Mouse (Mus musculus): ENCODE measurements around the gene Ryr1. TPM values are rescaled to one million over a fixed set of nuclear protein-coding genes. Genes with fewer than 3 reads are reported as not detected.

Gene Ryr1
- polyA plus RNA-seq, 1 experiment from 2014 or later = 0.09 TPM

DNA sequence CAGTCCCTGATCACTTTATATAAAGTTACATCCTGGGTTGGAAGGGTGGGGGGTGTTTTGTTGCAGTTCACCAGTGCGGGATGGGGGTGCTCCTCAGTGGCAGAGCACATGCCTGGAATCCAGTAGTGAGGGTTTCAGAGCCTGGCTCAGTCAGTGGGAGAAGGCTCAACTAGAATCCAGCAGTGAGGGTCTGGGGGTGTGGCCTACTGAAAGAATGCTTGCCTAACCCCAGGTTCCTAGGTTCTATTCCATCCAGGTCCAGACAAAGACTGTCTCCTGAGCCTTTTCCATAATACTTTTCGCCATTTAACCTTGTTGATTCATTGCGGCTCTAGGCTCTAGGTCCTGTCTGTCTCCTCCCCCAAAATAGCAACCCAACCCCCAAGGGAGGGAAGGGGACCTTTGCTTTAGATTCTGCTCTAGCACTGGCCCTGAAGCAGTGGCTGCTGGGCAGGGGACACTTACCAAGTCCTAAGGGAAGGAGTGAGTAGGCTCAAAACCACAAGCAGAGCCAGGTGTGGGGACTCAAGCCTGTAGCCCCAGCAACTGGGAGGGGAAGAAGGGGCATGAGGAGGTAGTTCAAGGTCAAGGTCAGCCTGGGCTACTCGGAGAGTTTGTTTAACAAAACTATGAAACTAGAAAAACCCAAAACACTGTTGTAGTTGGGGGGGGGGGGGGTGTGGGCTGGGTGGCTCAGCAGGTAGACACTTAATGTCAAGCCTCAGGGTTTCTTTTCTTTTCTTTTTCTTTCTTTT lies 158.1 kb downstream of the Ryr1 start:
- ATAC-seq (replicated peaks; ENCODE audit: insufficient number of reproducible peaks, insufficient read depth, low FRiP score, low read depth) = no peak

DNA sequence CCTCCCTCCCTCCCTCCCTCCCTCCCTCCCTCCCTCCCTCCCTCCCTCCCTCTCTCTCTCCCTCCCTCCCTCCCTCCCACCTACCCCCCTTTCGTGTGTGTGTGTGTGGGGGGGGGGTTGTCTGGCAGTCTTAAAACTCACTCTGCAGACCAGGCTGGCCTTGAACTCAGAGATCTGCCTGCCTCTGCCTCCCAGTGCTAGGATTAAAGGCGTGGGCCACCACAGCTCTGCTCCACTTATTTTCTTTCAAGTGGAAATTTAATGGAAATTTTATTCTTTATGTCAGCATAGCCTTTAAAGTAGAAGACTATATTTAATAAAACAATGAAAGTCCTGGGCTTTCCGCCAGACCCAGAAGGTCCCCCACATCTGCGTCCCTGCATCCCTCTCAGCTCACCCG lies 158.8 kb downstream of the Ryr1 start:
- Histone ChIP-seq H3K4me2 (no peak overlapping the region), H3K27ac (0 out of 2 replicates have a peak overlapping the region, but pooled peaks have one; percentile 7), H3K27me3 (no peaks in the 10 kb centered on the region), H3K4me3 (no peak overlapping the region), H3K9me3 (replicated peaks) (no peaks in the 10 kb centered on the region), H3K36me3 (no peaks in the 10 kb centered on the region; the same call in 1 of the 2 replicates), H3K9ac (no peak overlapping the region), H3K4me1 (replicated peaks) (peaks cover 20% of the 10 kb centered on the region)
- no peak for ATAC-seq (replicated peaks; ENCODE audit: insufficient number of reproducible peaks, insufficient read depth, low FRiP score, low read depth)
- WGBS = 71% methylated on average over 4 of the region's 5 CpGs

More for the DNA sequence above, 158.1 kb downstream of the Ryr1 start:
- WGBS = 55% methylated on average over 4 of the region's 4 CpGs
- H3K9me3 ChIP-seq (replicated peaks) = no peaks in the 10 kb centered on the region
- no peak overlapping the region for H3K9ac ChIP-seq
- H3K36me3 ChIP-seq = no peaks in the 10 kb centered on the region; the same call in 1 of the 2 replicates
- H3K4me1 ChIP-seq (replicated peaks) = peaks cover 28% of the 10 kb centered on the region
- H3K4me3 ChIP-seq = no peak overlapping the region
- H3K4me2 ChIP-seq = no peak overlapping the region
- no peaks in the 10 kb centered on the region for H3K27me3 ChIP-seq
- H3K27ac ChIP-seq = peak overlapping the region; percentile 7; the same call in 1 of the 2 replicates

DNA sequence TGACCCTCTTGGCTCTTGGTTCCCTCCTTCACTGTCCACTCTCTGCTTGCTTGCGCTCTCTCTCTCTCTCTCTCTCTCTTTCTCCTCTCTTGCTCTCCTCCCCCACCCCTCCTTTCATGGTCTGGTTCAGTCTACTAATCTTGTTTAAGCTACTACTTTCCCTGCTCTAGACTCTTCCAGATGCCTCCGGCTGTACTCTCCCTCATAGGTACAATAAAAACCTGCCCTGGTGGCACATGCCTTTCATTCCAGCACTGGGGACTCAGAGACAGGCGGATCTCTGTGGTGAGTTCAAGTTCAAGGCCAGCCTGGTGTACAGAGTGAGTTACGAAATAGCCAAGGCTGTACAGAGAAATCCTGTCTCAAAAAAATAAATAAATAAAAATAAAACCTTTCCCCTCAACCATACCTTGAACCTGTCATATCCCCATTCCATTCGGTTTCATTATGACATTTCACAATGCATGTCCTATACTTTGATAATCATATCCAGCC lies 159.6 kb downstream of the Ryr1 start:
- no peak overlapping the region for H3K9ac ChIP-seq
- H3K9me3 ChIP-seq (replicated peaks) = no peaks in the 10 kb centered on the region
- WGBS = 71% methylated on average over 5 of the region's 5 CpGs

DNA sequence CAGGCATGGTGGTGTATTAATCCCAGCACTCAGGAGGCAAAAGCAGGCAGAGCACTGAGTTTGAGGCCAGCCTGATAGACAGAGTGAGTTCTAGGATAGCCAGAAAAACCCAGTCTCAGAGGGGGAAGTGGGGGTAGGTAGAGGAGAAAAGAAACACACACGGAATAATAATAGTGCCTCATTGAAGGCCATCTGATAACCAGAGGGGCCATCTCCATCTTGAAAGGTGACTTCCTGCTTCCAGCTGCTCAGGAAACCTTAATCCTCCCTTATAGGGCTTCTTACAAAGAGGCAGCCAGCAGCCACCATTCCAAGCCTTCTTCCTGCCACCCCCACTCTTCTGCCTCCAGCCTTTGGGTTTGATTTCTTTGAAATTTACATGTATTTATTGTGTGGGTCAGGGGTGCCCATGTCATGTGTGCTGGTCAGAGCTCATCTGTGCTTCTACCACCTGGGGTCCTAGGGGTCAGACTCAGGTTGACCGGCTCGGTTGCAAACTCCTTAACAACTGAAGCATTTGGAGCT lies 161.5 kb downstream of the Ryr1 start:
- no peak for ATAC-seq (replicated peaks; ENCODE audit: insufficient number of reproducible peaks, insufficient read depth, low FRiP score, low read depth)
- H3K27me3 ChIP-seq = no peaks in the 10 kb centered on the region
- H3K4me3 ChIP-seq = no peak overlapping the region
- H3K4me1 ChIP-seq (replicated peaks) = peaks cover 38% of the 10 kb centered on the region
- no peak overlapping the region for H3K4me2 ChIP-seq
- 85% methylated on average over 3 of the region's 3 CpGs for WGBS
- H3K27ac ChIP-seq = peak overlapping the region; percentile 97; the same call in 1 of the 2 replicates
- no peak overlapping the region for H3K9ac ChIP-seq
- no peaks in the 10 kb centered on the region for H3K9me3 ChIP-seq (replicated peaks)
- no peaks in the 10 kb centered on the region for H3K36me3 ChIP-seq

More for the DNA sequence above, 159.6 kb downstream of the Ryr1 start:
- no peaks in the 10 kb centered on the region for H3K36me3 ChIP-seq
- no peak overlapping the region for H3K27ac ChIP-seq
- H3K4me3 ChIP-seq = no peak overlapping the region
- ATAC-seq (replicated peaks; ENCODE audit: insufficient number of reproducible peaks, insufficient read depth, low FRiP score, low read depth) = no peak
- peaks cover 23% of the 10 kb centered on the region for H3K4me1 ChIP-seq (replicated peaks)
- no peak overlapping the region for H3K4me2 ChIP-seq
- no peaks in the 10 kb centered on the region for H3K27me3 ChIP-seq

DNA sequence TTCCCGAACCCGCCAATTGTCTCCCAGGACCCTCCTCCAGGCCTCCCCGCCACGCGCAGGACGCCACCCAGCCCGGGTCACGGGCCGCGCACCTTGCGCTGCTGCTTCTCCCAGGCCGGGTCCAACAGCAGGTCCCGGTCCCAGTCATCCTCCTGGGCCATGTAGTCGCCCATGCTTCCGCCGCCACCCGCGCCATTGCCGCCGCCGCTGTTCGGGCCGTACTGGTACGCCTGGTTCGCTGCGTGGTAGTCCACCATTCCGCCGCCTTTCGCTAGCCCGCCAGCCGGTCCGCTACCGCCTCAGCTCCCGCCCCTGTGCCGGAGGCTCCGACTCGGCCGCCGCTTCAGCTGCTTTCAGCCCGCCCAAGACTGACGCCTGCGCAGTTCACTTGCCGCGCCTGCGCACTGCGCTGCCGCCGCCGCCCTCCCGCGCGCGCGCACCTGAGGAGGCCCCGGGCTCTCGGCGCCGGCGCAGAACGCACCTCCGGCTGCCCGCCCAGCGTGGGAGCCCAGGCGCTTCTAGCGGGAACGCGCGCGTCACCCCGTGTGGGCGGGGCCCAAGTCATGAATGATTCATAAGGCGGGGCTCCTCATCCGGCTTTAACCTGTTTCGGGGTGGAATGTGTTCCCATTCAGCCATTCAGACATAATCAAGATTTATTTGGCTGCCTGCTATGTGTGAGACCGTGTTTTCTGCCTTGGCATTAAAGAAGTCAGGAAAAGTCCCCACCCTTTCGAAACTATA lies 162.9 kb downstream of the Ryr1 start, which contains the start of gene Actn4:
Actn4 (minus strand) TSS at position 414 of the 744 bp plus-strand sequence.
- H3K9ac ChIP-seq = peak within 1 kb of the TSS; percentile 99
- WGBS = under 1% methylated on average over 74 of the region's 76 CpGs
- peak within 1 kb of the TSS; percentile 97 for H3K27ac ChIP-seq
- H3K9me3 ChIP-seq (replicated peaks) = no peaks in the 10 kb centered on the region
- H3K27me3 ChIP-seq = no peaks in the 10 kb centered on the region
- H3K4me2 ChIP-seq = peak within 1 kb of the TSS; percentile 83
- H3K4me3 ChIP-seq = peak within 1 kb of the TSS; percentile 83
- H3K36me3 ChIP-seq = no peaks in the 10 kb centered on the region
- ATAC-seq (replicated peaks; ENCODE audit: insufficient number of reproducible peaks, insufficient read depth, low FRiP score, low read depth) = peak; percentile 90
- peaks cover 52% of the 10 kb centered on the region for H3K4me1 ChIP-seq (replicated peaks)

DNA sequence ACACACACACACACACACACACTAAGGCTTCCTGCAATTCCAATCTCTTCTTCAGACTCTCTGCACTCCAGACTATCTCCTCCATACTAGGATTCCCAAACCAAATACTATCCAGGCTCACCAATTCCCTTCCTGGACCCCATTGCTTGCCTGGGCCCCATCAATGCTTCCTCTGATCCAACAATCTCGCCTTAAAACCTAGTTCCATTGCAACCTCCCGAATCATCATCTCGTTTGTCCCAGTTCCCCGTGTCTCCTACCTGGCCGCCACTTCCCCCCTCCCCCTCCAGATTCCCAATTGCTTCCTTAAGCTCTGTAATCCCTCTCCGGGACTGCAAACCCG lies 163.4 kb downstream of the Ryr1 start:
- Histone ChIP-seq H3K36me3 (no peaks in the 10 kb centered on the region), H3K4me3 (peak overlapping the region; percentile 83), H3K9me3 (replicated peaks) (no peaks in the 10 kb centered on the region), H3K27me3 (no peaks in the 10 kb centered on the region), H3K4me2 (peak overlapping the region; percentile 83), H3K9ac (peak overlapping the region; percentile 99), H3K4me1 (replicated peaks) (peaks cover 52% of the 10 kb centered on the region), H3K27ac (peak overlapping the region; percentile 97)
- no peak for ATAC-seq (replicated peaks; ENCODE audit: insufficient number of reproducible peaks, insufficient read depth, low FRiP score, low read depth)
- WGBS = under 1% methylated on average over 7 of the region's 7 CpGs

DNA sequence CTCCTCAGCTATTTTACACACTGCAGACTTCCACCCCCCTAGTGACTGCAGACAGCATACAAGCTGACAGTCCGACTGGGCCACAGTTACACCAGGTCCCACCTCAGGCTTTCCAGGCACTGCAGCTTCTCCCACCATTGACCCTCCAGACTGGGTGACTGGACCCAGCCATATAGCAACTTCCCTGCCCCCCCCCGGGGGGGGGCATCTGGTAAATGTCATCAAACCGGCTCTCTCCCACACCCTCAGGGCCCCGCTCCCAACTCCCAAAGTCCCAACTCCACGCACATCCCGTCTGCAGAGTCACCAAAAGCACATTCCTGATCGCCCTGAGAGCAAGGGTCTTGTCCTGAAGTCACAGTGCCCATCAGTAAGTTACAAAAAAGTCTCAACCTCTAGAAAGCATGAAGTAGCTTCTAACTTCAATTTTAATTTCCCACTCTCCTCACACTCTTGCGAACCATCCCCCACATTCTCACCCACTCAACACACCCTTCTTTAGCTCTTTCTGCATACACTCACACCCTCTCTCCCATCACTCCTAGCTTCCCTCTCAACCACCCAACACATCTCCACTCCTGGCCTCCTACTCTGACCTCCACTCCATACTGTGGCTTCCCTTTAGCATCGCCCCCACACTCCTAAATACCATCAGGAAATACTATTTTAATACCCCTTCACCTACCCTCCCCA lies 164.5 kb downstream of the Ryr1 start:
- no peaks in the 10 kb centered on the region for H3K27me3 ChIP-seq
- ATAC-seq (replicated peaks; ENCODE audit: insufficient number of reproducible peaks, insufficient read depth, low FRiP score, low read depth) = no peak
- peaks cover 61% of the 10 kb centered on the region for H3K4me1 ChIP-seq (replicated peaks)
- H3K4me3 ChIP-seq = peak overlapping the region; percentile 83
- H3K4me2 ChIP-seq = peak overlapping the region; percentile 83
- H3K9me3 ChIP-seq (replicated peaks) = no peaks in the 10 kb centered on the region
- WGBS = 5% methylated on average over 9 of the region's 9 CpGs
- peak overlapping the region; percentile 99 for H3K9ac ChIP-seq
- H3K36me3 ChIP-seq = 0 out of 2 replicates have a peak, but pooled peaks cover 3% of the 10 kb centered on the region
- H3K27ac ChIP-seq = peak overlapping the region; percentile 97

DNA sequence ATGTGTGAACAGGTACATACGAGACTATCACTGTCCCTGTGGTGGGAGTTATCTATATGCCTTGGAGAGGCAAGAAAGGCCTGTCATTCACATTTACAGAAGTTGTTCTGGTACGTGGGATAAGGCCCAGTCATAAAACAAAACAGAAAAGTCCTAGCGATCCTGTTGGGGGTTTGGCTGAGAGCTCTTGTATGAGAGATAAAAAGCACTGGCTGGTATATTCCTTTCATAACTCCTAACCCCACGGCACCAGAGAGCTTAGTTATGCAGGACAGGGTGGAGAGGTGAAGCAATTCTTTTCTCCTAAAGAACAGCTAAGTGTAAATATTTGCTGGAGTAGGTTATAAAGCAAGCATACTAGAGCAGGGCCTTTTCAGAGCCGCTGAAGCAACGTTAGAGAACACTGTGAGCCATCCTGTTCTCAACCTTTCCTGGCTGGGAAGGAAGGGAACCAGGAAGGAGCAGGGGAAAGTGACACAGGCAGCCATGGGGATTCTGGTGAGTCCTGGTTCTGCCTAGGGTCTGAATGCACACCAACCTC lies 165.4 kb downstream of the Ryr1 start:
- H3K9ac ChIP-seq = peak overlapping the region; percentile 99
- WGBS = 10% methylated on average over 6 of the region's 6 CpGs
- H3K9me3 ChIP-seq (replicated peaks) = no peaks in the 10 kb centered on the region
- no peaks in the 10 kb centered on the region for H3K27me3 ChIP-seq
- H3K27ac ChIP-seq = peak overlapping the region; percentile 97
- H3K36me3 ChIP-seq = 0 out of 2 replicates have a peak, but pooled peaks cover 3% of the 10 kb centered on the region
- peak overlapping the region; percentile 83 for H3K4me3 ChIP-seq
- ATAC-seq (replicated peaks; ENCODE audit: insufficient number of reproducible peaks, insufficient read depth, low FRiP score, low read depth) = no peak
- peak overlapping the region; percentile 83 for H3K4me2 ChIP-seq
- peaks cover 70% of the 10 kb centered on the region for H3K4me1 ChIP-seq (replicated peaks)

DNA sequence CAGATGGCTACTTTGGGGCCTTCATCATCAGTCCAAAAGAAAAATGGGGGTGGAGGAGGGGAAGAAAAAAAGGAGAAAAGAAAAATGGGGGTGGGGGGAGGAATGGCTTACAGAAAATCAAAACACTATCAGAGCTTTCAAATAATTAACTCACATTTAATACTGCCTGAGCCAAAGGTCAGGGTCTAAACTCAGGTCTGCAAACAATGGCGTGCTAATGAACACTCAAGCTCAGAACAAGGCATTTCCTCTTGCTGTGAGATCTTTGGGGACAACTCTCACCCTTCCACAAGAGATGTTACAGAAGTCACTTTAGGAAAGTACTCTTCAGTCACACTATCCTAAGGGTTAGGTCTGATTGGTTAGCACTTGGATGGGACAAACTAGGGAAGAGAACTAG lies 166.2 kb downstream of the Ryr1 start:
- Histone ChIP-seq H3K27me3 (no peaks in the 10 kb centered on the region), H3K4me3 (peak overlapping the region; percentile 83), H3K4me2 (peak overlapping the region; percentile 83), H3K27ac (peak overlapping the region; percentile 97), H3K4me1 (replicated peaks) (peaks cover 76% of the 10 kb centered on the region), H3K9ac (0 out of 2 replicates have a peak overlapping the region, but pooled peaks have one; percentile 99), H3K36me3 (0 out of 2 replicates have a peak, but pooled peaks cover 3% of the 10 kb centered on the region), H3K9me3 (replicated peaks) (no peaks in the 10 kb centered on the region)
- WGBS = 39% methylated on average over 1 of the region's 1 CpGs
- no peak for ATAC-seq (replicated peaks; ENCODE audit: insufficient number of reproducible peaks, insufficient read depth, low FRiP score, low read depth)

DNA sequence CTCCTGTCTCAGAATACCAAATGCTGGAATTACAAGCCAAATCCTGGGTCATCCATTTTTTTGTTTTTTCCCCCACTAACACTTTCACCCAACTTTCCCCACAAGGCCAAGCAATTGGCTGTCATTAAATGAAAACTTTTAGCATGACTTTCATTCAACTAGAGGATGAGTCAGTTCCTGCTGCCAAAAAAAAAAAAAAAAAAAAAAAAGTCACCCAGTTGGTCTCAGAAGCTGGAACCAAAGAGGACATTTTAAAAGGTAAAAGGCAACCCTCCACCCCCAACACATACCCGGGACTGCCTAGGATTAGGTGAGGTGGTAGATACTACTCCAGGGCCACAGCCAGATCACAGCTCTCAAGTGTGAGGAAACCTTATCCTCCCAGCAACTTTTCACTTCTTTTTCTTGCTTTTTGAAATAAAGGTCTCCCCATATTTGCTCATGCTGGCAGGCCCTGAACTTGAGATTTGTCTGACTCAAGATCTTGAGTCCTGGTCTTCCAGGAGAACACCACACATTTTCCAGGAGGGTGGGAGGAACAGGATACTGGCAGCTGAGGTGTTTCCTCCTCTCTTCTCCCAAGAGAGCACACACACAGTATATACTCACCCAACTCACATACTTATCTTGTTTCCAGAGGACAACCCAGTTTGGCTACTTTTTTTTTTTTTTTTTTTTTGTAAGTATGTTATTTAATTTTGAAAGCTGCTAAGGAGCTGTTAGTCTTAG lies 166.8 kb downstream of the Ryr1 start:
- ATAC-seq (replicated peaks; ENCODE audit: insufficient number of reproducible peaks, insufficient read depth, low FRiP score, low read depth) = no peak
- Histone ChIP-seq H3K9me3 (replicated peaks) (no peaks in the 10 kb centered on the region), H3K36me3 (0 out of 2 replicates have a peak, but pooled peaks cover 3% of the 10 kb centered on the region), H3K27me3 (no peaks in the 10 kb centered on the region), H3K4me3 (no peak overlapping the region; the same call in 1 of the 2 replicates), H3K4me1 (replicated peaks) (peaks cover 82% of the 10 kb centered on the region), H3K4me2 (peak overlapping the region; percentile 83), H3K9ac (peak overlapping the region; percentile 23; the same call in 1 of the 2 replicates), H3K27ac (peak overlapping the region; percentile 97)
- 15% methylated on average over 1 of the region's 1 CpGs for WGBS

All from heart, embryonic 15.5 days (tissue).